In genomic region chr1:149226400-149226799, GRCm38 (mm10) we compare ENCODE assay signal across 26 mouse cellular contexts.
"Had no signal": no experiment of that assay in that cellular context is flagged by ENCODE, and none has a peak within 500 bp of the region (broad histone marks: within the 10 kb centered on the region; RNA-seq: fewer than 3 reads in every experiment).

No protein-coding gene starts in this region.

- H3K27ac ChIP-seq: gastrocnemius, adult 2 months; heart, embryonic 10.5 days; hindbrain, embryonic 10.5 days; hindbrain, embryonic 13.5 days; intestine, embryonic 15.5 days; layer of hippocampus, adult 2 months; left cerebral cortex, adult 2 months; limb, embryonic 10.5 days; limb, embryonic 12.5 days; liver, embryonic 13.5 days had no signal

- H3K4me2 ChIP-seq: heart, embryonic 12.5 days; hindbrain, embryonic 13.5 days; intestine, embryonic 15.5 days; limb, embryonic 12.5 days; liver, embryonic 11.5 days; liver, embryonic 13.5 days had no signal

- ATAC-seq: hindbrain, embryonic 16.5 days; inflammation-experienced regulatory T-cells, adult 6 months; intestine, embryonic 15.5 days; intestine, postnatal 0 days had no signal

- H3K9ac ChIP-seq: heart, embryonic 12.5 days; hindbrain, embryonic 13.5 days; intestine, embryonic 15.5 days; limb, embryonic 12.5 days; liver, embryonic 13.5 days had no signal

- H3K27me3 ChIP-seq: heart, embryonic 12.5 days; hindbrain, embryonic 13.5 days; intestine, embryonic 15.5 days; limb, embryonic 12.5 days; liver, embryonic 13.5 days had no signal

- H3K4me1 ChIP-seq: heart, embryonic 10.5 days; heart, embryonic 12.5 days; hindbrain, embryonic 10.5 days; hindbrain, embryonic 13.5 days; intestine, embryonic 15.5 days; limb, embryonic 10.5 days; limb, embryonic 12.5 days; liver, embryonic 13.5 days had no signal

- H3K9me3 ChIP-seq: heart, embryonic 10.5 days; heart, embryonic 12.5 days; hindbrain, embryonic 10.5 days; intestine, embryonic 15.5 days; limb, embryonic 10.5 days; limb, embryonic 12.5 days; liver, embryonic 13.5 days had no signal

- DNase-seq: gastrocnemius, adult 2 months; gastrocnemius, postnatal 10 days; gastrocnemius, postnatal 25 days; heart, adult 18-20 months; heart, postnatal 10 days; heart, postnatal 4 days; kidney, adult 18-20 months; kidney, adult 8-10 months; kidney, postnatal 10 days; kidney, postnatal 25 days; kidney, postnatal 4 days; liver; liver, embryonic 13.5 days had no signal

- H3K4me3 ChIP-seq: gastrocnemius, adult 2 months; heart, embryonic 10.5 days; heart, embryonic 12.5 days; hindbrain, embryonic 10.5 days; hindbrain, embryonic 13.5 days; intestine, embryonic 15.5 days; layer of hippocampus, adult 2 months; left cerebral cortex, adult 2 months; limb, embryonic 10.5 days; limb, embryonic 12.5 days; liver, embryonic 13.5 days had no signal

- H3K36me3 ChIP-seq: heart, embryonic 10.5 days; heart, embryonic 12.5 days; hindbrain, embryonic 10.5 days; hindbrain, embryonic 13.5 days; intestine, embryonic 15.5 days; limb, embryonic 10.5 days; limb, embryonic 12.5 days; liver, embryonic 13.5 days had no signal
